Mouse (Mus musculus): ENCODE results near the gene Gm11042. TPM values are rescaled to one million over a fixed set of nuclear protein-coding genes. Genes with fewer than 3 reads are reported as not detected.

The Gm11042 gene
- total RNA-seq (2014; rRNA removed), result not detected in 2 replicates
- polyA plus RNA-seq (2012; rRNA removed), result not detected in 2 replicates

DNA sequence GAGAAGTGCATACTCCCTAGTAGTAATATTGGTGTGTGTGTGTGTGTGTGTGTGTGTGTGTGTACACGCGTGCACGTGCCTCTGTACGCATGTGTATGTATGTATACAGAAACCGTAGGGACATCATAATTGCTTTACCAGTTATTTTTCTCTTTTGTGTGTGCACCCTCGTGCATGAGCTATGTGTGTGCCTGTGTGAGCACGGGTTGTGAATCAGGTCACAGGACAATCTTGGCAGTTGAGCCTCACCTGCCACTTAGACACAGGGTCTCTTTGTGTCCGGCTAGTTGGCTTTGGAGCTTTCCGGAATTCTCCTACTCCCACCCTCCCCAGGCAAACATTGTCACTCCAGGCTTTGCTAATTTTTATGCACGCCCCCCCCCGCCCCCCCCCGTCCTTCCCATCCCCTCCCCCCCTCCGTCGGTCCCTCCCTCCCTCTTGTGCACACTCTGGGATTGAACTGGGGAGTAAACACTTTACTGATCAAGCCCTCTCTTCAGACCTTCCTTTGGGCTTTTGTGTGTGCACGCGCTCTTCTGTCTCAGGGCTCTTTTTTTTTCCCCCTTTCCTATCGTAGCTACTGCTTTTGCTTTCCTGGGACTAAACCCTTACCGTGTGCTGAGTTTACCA is at the start of gene Gm11042:
Gene Gm11042, minus strand, starts transcription at position 51 of the 630 bp plus-strand sequence.
- Histone ChIP-seq H3K27ac (replicated peaks; ENCODE audit: insufficient read depth, low read depth, low read length) (no peak within 1 kb of the TSS), H3K4me1 (ENCODE audit: control insufficient read depth, insufficient read depth, low read length) (0 out of 2 replicates have a peak, but pooled peaks cover 2% of the 10 kb centered on the region), H3K79me2 (ENCODE audit: control insufficient read depth, insufficient read depth, low read length) (no peaks in the 10 kb centered on the region), H3K4me3 (ENCODE audit: insufficient read depth, low read depth, low read length) (peak within 1 kb of the TSS; percentile 37; the same call in 1 of the 2 replicates), H3K36me3 (ENCODE audit: control insufficient read depth, insufficient read depth, low read length) (no peaks in the 10 kb centered on the region), H3K27me3 (ENCODE audit: control insufficient read depth, insufficient read depth, low read length) (no peaks in the 10 kb centered on the region), H3K9ac (ENCODE audit: low read depth, low read length) (peak within 1 kb of the TSS; percentile 39; the same call in 1 of the 2 replicates)
- TF ChIP-seq POLR2A (IDR thresholded peaks at IDR 0.05; ENCODE audit: extremely low read depth, insufficient read depth, low read length), result no peak
- TF ChIP-seq CTCF (IDR thresholded peaks at IDR 0.05; ENCODE audit: low read depth, low read length), result no peak
- DNase-seq (ENCODE audit: extremely low read depth, low read depth, low spot score), result no peak
- WGBS, result 32% methylated on average over 15 of the region's 18 CpGs

DNA sequence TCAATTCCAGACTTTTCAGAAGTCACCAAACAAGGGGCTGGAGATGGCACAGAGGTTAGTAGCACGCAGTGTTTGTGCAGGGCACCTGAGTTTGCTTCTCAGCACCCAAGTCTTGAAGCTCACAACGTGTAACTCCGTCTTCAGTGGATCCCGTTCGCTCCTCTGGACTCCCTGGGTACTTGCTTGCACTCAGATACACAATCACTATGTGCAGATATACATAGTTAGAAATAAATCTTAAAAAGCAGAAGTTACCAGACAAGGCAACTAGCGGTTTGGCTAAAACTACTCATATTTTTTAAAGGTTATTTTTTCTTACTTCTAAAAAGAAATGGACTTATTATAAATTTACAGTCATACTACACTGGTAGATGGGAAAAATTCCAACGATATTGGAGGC is 48.3 kb upstream of the Gm11042 start:
- Histone ChIP-seq H3K4me3 (ENCODE audit: insufficient read depth, low read depth, low read length) (no peak overlapping the region), H3K9ac (ENCODE audit: low read depth, low read length) (no peak overlapping the region), H3K36me3 (ENCODE audit: control insufficient read depth, insufficient read depth, low read length) (no peaks in the 10 kb centered on the region), H3K27ac (replicated peaks; ENCODE audit: insufficient read depth, low read depth, low read length) (no peak overlapping the region), H3K79me2 (ENCODE audit: control insufficient read depth, insufficient read depth, low read length) (no peaks in the 10 kb centered on the region), H3K4me1 (ENCODE audit: control insufficient read depth, insufficient read depth, low read length) (no peaks in the 10 kb centered on the region), H3K27me3 (ENCODE audit: control insufficient read depth, insufficient read depth, low read length) (no peaks in the 10 kb centered on the region)
- WGBS, result 78% methylated on average over 7 of the region's 7 CpGs
- DNase-seq (ENCODE audit: extremely low read depth, low read depth, low spot score), result no peak
- no peak for TF ChIP-seq POLR2A (IDR thresholded peaks at IDR 0.05; ENCODE audit: extremely low read depth, insufficient read depth, low read length)
- no peak for TF ChIP-seq CTCF (IDR thresholded peaks at IDR 0.05; ENCODE audit: low read depth, low read length)

DNA sequence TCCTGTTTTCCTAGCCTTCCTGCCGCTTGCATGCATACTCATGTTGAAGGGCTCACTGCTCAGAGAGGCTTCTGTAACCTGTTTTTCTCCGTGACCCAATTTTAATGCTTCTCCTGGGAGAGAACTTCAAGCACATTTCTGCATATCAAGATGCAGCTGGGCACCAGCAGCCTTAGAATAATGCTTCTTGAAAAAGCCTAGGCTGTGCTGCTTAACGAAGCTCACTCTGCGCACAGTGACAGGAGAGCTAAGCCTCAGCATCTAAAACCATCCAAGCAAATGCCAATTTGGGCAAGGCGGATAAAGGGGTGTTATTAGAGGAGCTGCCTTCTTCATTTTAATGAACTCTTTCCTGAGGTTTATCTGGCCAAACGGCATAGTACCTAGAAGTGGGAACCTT is 46.9 kb upstream of the Gm11042 start:
- Histone ChIP-seq H3K4me1 (ENCODE audit: control insufficient read depth, insufficient read depth, low read length) (no peaks in the 10 kb centered on the region), H3K79me2 (ENCODE audit: control insufficient read depth, insufficient read depth, low read length) (no peaks in the 10 kb centered on the region), H3K4me3 (ENCODE audit: insufficient read depth, low read depth, low read length) (no peak overlapping the region), H3K27me3 (ENCODE audit: control insufficient read depth, insufficient read depth, low read length) (no peaks in the 10 kb centered on the region), H3K27ac (replicated peaks; ENCODE audit: insufficient read depth, low read depth, low read length) (no peak overlapping the region), H3K9ac (ENCODE audit: low read depth, low read length) (no peak overlapping the region), H3K36me3 (ENCODE audit: control insufficient read depth, insufficient read depth, low read length) (no peaks in the 10 kb centered on the region)
- WGBS, result 81% methylated on average over 6 of the region's 6 CpGs
- TF ChIP-seq CTCF (IDR thresholded peaks at IDR 0.05; ENCODE audit: low read depth, low read length) (no peak), POLR2A (IDR thresholded peaks at IDR 0.05; ENCODE audit: extremely low read depth, insufficient read depth, low read length) (no peak)
- DNase-seq (ENCODE audit: extremely low read depth, low read depth, low spot score), result no peak

DNA sequence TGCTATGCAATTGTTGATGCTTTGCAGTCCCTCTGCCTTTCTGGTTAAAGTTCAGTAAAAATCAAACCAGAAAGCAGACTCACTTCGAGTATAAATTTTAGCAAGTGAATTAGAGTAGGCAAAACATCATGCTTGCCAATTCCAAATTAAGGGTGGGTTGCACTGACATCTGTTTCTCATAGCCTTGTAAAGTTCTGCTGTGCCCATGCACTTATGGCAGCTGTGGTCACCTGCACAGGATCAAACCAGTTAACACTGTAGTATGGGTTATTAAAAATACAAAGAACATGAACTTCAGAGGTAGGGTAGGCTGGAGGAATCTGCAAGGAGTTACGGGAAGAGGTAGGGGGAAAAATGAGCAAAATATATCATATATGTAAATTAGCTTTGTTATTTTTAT is 46.3 kb upstream of the Gm11042 start:
- Histone ChIP-seq H3K9ac (ENCODE audit: low read depth, low read length) (no peak overlapping the region), H3K27me3 (ENCODE audit: control insufficient read depth, insufficient read depth, low read length) (no peaks in the 10 kb centered on the region), H3K36me3 (ENCODE audit: control insufficient read depth, insufficient read depth, low read length) (no peaks in the 10 kb centered on the region), H3K79me2 (ENCODE audit: control insufficient read depth, insufficient read depth, low read length) (no peaks in the 10 kb centered on the region), H3K4me1 (ENCODE audit: control insufficient read depth, insufficient read depth, low read length) (no peaks in the 10 kb centered on the region), H3K4me3 (ENCODE audit: insufficient read depth, low read depth, low read length) (no peak overlapping the region), H3K27ac (replicated peaks; ENCODE audit: insufficient read depth, low read depth, low read length) (no peak overlapping the region)
- DNase-seq (ENCODE audit: extremely low read depth, low read depth, low spot score), result no peak
- TF ChIP-seq POLR2A (IDR thresholded peaks at IDR 0.05; ENCODE audit: extremely low read depth, insufficient read depth, low read length), result no peak
- no peak for TF ChIP-seq CTCF (IDR thresholded peaks at IDR 0.05; ENCODE audit: low read depth, low read length)
- WGBS, result 71% methylated on average over 2 of the region's 2 CpGs

DNA sequence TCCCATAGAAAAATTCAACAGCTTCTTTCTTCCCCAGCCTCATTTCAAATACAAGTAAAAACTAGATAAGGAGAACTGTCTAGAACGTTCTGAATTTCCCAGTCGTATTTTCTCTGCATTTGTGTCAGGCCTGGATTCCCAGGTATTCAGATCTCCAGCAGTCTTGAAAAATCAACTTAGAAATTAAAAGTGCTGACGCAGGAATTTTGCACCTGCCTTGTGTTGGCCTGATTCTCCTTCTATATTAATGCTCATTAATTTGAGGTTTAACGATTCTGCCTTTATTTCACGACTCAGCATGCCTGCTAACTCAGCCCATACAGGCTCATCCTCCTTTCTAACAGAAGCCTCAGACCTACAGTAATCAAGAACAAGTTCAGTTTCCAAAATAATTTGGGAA is 43.6 kb upstream of the Gm11042 start:
- WGBS, result 78% methylated on average over 5 of the region's 5 CpGs
- Histone ChIP-seq H3K27ac (replicated peaks; ENCODE audit: insufficient read depth, low read depth, low read length) (no peak overlapping the region), H3K27me3 (ENCODE audit: control insufficient read depth, insufficient read depth, low read length) (no peaks in the 10 kb centered on the region), H3K79me2 (ENCODE audit: control insufficient read depth, insufficient read depth, low read length) (no peaks in the 10 kb centered on the region), H3K4me1 (ENCODE audit: control insufficient read depth, insufficient read depth, low read length) (no peaks in the 10 kb centered on the region), H3K9ac (ENCODE audit: low read depth, low read length) (no peak overlapping the region), H3K36me3 (ENCODE audit: control insufficient read depth, insufficient read depth, low read length) (no peaks in the 10 kb centered on the region), H3K4me3 (ENCODE audit: insufficient read depth, low read depth, low read length) (no peak overlapping the region)
- DNase-seq (ENCODE audit: extremely low read depth, low read depth, low spot score), result no peak
- TF ChIP-seq CTCF (IDR thresholded peaks at IDR 0.05; ENCODE audit: low read depth, low read length) (no peak), POLR2A (IDR thresholded peaks at IDR 0.05; ENCODE audit: extremely low read depth, insufficient read depth, low read length) (no peak)

DNA sequence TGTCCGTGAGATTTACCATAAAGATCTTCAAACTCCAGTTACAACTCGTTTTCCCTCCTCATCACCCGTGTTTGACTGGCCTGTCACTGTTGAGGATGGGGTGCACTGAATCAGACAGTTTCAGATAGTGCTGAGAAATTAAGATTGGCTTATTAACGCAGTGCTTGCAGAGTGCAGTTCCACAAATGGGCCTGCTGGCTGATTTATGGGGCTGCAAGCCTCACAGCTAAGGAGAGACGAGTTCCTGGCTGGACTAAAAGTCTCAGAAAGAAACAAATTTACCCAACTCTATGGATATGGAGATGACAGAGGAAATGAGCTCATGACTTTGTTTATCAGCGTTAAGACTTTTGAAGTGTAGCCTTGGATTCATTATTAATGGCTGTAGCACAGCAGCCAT is 41.6 kb upstream of the Gm11042 start:
- Histone ChIP-seq H3K27me3 (ENCODE audit: control insufficient read depth, insufficient read depth, low read length) (no peaks in the 10 kb centered on the region), H3K27ac (replicated peaks; ENCODE audit: insufficient read depth, low read depth, low read length) (no peak overlapping the region), H3K79me2 (ENCODE audit: control insufficient read depth, insufficient read depth, low read length) (no peaks in the 10 kb centered on the region), H3K4me3 (ENCODE audit: insufficient read depth, low read depth, low read length) (no peak overlapping the region), H3K36me3 (ENCODE audit: control insufficient read depth, insufficient read depth, low read length) (no peaks in the 10 kb centered on the region), H3K9ac (ENCODE audit: low read depth, low read length) (no peak overlapping the region), H3K4me1 (ENCODE audit: control insufficient read depth, insufficient read depth, low read length) (no peaks in the 10 kb centered on the region)
- no peak for DNase-seq (ENCODE audit: extremely low read depth, low read depth, low spot score)
- 71% methylated on average over 6 of the region's 6 CpGs for WGBS
- TF ChIP-seq POLR2A (IDR thresholded peaks at IDR 0.05; ENCODE audit: extremely low read depth, insufficient read depth, low read length), result no peak
- no peak for TF ChIP-seq CTCF (IDR thresholded peaks at IDR 0.05; ENCODE audit: low read depth, low read length)

Data from liver, adult 2 months (tissue).